Mouse (Mus musculus): ENCODE data around the gene Katnal1. TPM values are rescaled to one million over a fixed set of nuclear protein-coding genes. Genes with fewer than 3 reads are reported as not detected.

Gene Katnal1
- total RNA-seq (2018; cell fraction: chromatin; rRNA removed) = 10 to 100 TPM in 16 of 26 experiments, 1 to 10 TPM in 10; 1.5 to 34.9 (median 16.2) TPM
- total RNA-seq (2018; cell fraction: cytosol; rRNA removed) = 10 to 100 TPM in 1 of 26 experiments, 1 to 10 TPM in 25; 3.1 to 10.2 (median 8.0) TPM
- total RNA-seq (2018; cell fraction: nucleus; rRNA removed) = 10 to 100 TPM in 13 of 26 experiments, 1 to 10 TPM in 13; 3.0 to 22.7 (median 10.0) TPM
- polyA plus RNA-seq (2018) = 4.9 to 7.0 TPM (median 6.9 TPM) in 3 replicates

- Histone ChIP-seq H3K79me2 (ENCODE audit: inconsistent target) (no peaks in the 10 kb centered on the region), H3K27ac (no peak within 1 kb of the TSS), H3K4me3 (ENCODE audit: inconsistent target) (peak within 1 kb of the TSS; percentile 41), H3K36me3 (ENCODE audit: inconsistent target) (no peaks in the 10 kb centered on the region)
- 1% methylated on average over 16 of the region's 16 CpGs for WGBS (ENCODE audit: missing documents)
Measured at GRCm38 (mm10) chr5:148929116-148929449, at the start of gene Katnal1. Katnal1 (minus strand) TSS chr5:148929320.

DNA sequence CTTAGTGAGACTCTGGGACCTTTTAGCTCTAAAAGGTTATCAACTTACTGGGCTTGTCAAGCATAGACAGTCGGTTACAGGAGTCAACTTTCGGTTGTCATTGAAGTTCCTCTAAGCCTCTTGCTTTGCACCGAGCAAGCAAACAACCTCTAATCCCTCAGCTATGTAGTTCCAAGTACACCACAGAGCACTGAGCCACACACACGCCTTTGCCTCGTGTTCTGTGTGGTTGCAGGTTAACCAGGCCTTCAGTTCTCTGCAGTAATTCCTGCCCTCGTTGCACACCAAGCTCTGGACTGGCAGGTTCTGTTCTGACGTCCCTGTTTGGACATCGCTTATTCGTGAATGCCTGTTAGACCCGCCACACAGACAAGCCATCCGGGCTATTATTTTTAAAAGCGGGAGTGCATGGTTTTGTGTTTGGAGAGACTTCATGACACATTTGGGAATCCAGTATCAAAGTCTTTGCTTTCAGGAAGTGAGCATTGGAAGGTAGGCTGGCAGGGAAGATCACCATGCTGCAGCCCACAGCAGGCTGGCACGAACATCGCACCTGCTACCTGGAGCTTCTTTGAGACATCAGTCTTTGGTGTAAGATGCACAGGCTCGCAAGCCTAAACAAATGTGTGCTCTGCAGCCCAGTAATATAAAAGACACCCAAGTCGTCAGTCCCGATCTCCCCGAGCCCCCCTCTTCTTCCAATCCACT lies 49.5 kb upstream of the Katnal1 start:
- Histone ChIP-seq H3K4me3 (ENCODE audit: inconsistent target) (no peak overlapping the region), H3K36me3 (ENCODE audit: inconsistent target) (no peaks in the 10 kb centered on the region), H3K27ac (no peak overlapping the region), H3K79me2 (ENCODE audit: inconsistent target) (no peaks in the 10 kb centered on the region)
- 63% methylated on average over 17 of the region's 18 CpGs for whole genome bisulfite sequencing (ENCODE audit: missing documents)

DNA sequence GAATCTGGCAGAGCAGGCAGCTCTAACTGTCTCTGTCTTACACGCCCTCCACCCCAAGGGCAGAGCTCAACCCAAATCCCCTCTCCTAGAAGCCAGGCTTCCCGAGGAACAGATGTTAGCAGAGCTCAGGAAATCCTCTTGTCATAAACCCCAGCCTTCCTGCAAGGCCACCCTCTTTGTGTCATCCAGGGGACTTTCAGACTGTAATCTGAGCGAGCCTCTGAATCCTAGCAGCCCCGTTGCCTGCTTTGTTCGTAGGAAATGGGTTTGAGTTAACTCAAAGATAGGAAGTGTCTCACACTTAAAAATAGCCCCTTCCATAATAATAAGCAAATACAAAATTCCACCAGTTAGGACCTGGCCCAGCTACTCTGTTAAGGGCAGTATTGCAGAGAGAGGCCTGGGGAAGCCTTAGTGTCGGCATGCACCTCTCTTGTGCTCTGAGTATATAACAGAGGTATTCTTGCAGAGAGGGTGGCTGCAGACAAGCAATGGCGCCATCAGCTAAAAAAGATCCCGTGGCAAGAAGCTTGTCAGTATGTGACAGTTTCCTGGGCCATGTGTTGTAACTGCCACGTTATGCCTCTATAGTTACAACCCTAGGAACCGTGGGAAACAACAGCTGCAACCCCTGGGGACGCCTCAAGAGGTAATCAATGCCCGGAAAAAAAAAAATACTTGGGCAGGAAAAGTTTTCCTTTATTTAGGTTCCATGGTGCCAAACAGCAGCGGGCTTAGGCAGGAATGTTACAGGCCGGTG lies 48.8 kb upstream of the Katnal1 start:
- no peak overlapping the region for H3K27ac ChIP-seq
- no peaks in the 10 kb centered on the region for H3K79me2 ChIP-seq (ENCODE audit: inconsistent target)
- no peak overlapping the region for H3K4me3 ChIP-seq (ENCODE audit: inconsistent target)
- H3K36me3 ChIP-seq (ENCODE audit: inconsistent target) = no peaks in the 10 kb centered on the region
- WGBS (ENCODE audit: missing documents) = 43% methylated on average over 14 of the region's 14 CpGs

DNA sequence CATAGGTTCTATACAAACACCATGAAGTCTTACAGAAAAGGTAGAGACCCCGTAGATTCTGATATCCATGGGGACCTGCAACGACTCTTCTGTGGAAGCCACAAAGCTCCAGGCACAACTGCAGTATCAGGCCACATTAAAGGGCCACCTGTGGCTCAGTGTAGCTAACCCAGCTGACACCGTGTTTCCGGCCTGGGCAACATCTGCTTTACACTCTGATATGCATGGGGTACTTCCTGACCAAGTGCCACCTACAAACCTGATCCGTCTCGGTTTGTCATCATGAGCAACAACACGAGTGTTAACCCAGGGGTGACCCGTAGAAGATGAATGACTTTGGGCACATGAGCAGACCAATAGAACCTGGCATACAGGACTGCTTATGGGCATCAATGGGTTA lies 47.8 kb upstream of the Katnal1 start:
- Histone ChIP-seq H3K36me3 (ENCODE audit: inconsistent target) (no peaks in the 10 kb centered on the region), H3K4me3 (ENCODE audit: inconsistent target) (no peak overlapping the region), H3K27ac (no peak overlapping the region), H3K79me2 (ENCODE audit: inconsistent target) (no peaks in the 10 kb centered on the region)
- 76% methylated on average over 8 of the region's 8 CpGs for WGBS (ENCODE audit: missing documents)

DNA sequence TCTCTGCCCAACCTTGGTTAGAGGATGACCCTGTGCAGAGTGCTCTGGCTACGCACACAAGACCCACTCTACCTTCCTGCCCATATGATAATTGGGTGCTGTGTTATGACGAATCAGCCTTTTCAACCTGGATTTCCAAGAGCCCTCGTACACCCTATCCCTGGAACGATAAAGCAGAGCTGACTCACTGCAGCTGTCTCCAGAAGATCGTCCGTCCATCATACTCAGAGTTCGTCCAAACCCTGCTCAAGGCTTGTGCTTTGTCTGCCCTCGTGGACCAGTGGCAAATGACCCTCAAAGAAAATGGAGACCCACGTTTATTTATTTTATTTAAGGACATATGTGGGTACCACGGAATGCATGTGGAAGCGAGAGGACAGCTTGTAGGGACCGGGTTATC lies 45.9 kb upstream of the Katnal1 start:
- Histone ChIP-seq H3K36me3 (ENCODE audit: inconsistent target) (no peaks in the 10 kb centered on the region), H3K27ac (no peak overlapping the region), H3K79me2 (ENCODE audit: inconsistent target) (no peaks in the 10 kb centered on the region), H3K4me3 (ENCODE audit: inconsistent target) (no peak overlapping the region)
- WGBS (ENCODE audit: missing documents) = 95% methylated on average over 12 of the region's 12 CpGs

GRCm38 (mm10) chr5:148973019-148973668 lies 44.0 kb upstream of the Katnal1 start:
- H3K27ac ChIP-seq = no peak overlapping the region
- H3K4me3 ChIP-seq (ENCODE audit: inconsistent target) = no peak overlapping the region
- 56% methylated on average over 6 of the region's 6 CpGs for WGBS (ENCODE audit: missing documents)
- H3K36me3 ChIP-seq (ENCODE audit: inconsistent target) = no peaks in the 10 kb centered on the region
- H3K79me2 ChIP-seq (ENCODE audit: inconsistent target) = no peaks in the 10 kb centered on the region

- 94% methylated on average over 8 of the region's 8 CpGs for WGBS (ENCODE audit: missing documents)
- H3K27ac ChIP-seq = no peak overlapping the region
- no peaks in the 10 kb centered on the region for H3K79me2 ChIP-seq (ENCODE audit: inconsistent target)
Measured at GRCm38 (mm10) chr5:148972167-148972566, 43.0 kb upstream of the Katnal1 start.

DNA sequence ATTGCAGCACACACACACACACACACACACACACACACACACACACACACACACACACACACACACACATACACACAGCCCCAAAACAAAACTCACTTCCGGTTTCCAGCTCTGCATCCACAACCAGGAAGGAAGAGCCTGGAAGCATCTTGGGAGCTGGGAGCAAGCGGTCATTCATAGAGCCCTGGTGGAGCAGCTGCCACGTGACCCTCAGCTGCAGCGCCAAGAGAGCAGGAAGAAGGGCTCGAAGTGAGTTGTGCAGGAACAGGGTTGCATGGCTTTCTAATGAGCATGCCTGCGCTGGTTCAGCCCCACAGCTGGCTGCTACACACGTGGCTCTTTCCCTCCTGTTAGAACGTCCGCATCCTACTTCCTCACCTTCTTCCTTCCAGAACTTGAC lies 40.5 kb upstream of the Katnal1 start:
- Histone ChIP-seq H3K79me2 (ENCODE audit: inconsistent target) (no peaks in the 10 kb centered on the region), H3K4me3 (ENCODE audit: inconsistent target) (no peak overlapping the region), H3K36me3 (ENCODE audit: inconsistent target) (no peaks in the 10 kb centered on the region), H3K27ac (no peak overlapping the region)
- WGBS (ENCODE audit: missing documents) = 27% methylated on average over 9 of the region's 9 CpGs

More at GRCm38 (mm10) chr5:148972167-148972566, 43.0 kb upstream of the Katnal1 start:
- Histone ChIP-seq H3K4me3 (ENCODE audit: inconsistent target) (no peak overlapping the region), H3K36me3 (ENCODE audit: inconsistent target) (no peaks in the 10 kb centered on the region)

- WGBS (ENCODE audit: missing documents) = 76% methylated on average over 7 of the region's 7 CpGs
- Histone ChIP-seq H3K36me3 (ENCODE audit: inconsistent target) (no peaks in the 10 kb centered on the region), H3K27ac (no peak overlapping the region), H3K4me3 (ENCODE audit: inconsistent target) (no peak overlapping the region), H3K79me2 (ENCODE audit: inconsistent target) (no peaks in the 10 kb centered on the region)
Measured at GRCm38 (mm10) chr5:148968958-148969576, 39.9 kb upstream of the Katnal1 start.

DNA sequence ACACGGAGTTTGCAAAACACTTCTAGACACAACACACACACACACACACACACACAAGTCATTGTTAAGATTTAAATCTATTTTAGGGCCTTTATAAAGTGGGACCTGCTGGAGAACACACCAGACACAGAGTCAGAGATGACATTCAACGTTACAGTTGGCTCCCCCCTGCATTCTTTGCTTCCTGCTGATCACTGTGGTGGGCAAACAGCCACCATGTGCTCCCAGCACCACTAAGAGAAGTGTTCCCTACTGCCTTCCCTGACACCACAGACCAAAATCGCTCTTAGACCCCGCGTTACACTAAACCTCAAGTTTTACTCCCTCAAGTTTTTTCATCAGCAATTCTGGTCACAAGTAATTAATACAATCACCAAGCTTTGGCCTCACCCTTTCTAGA lies 39.1 kb upstream of the Katnal1 start:
- Histone ChIP-seq H3K4me3 (ENCODE audit: inconsistent target) (no peak overlapping the region), H3K79me2 (ENCODE audit: inconsistent target) (no peaks in the 10 kb centered on the region), H3K36me3 (ENCODE audit: inconsistent target) (no peaks in the 10 kb centered on the region), H3K27ac (no peak overlapping the region)
- whole genome bisulfite sequencing (ENCODE audit: missing documents) = 33% methylated on average over 5 of the region's 5 CpGs

GRCm38 (mm10) chr5:148966395-148966794 lies 37.3 kb upstream of the Katnal1 start:
- Histone ChIP-seq H3K79me2 (ENCODE audit: inconsistent target) (no peaks in the 10 kb centered on the region), H3K27ac (no peak overlapping the region), H3K4me3 (ENCODE audit: inconsistent target) (no peak overlapping the region), H3K36me3 (ENCODE audit: inconsistent target) (no peaks in the 10 kb centered on the region)
- WGBS (ENCODE audit: missing documents) = 96% methylated on average over 6 of the region's 6 CpGs

DNA sequence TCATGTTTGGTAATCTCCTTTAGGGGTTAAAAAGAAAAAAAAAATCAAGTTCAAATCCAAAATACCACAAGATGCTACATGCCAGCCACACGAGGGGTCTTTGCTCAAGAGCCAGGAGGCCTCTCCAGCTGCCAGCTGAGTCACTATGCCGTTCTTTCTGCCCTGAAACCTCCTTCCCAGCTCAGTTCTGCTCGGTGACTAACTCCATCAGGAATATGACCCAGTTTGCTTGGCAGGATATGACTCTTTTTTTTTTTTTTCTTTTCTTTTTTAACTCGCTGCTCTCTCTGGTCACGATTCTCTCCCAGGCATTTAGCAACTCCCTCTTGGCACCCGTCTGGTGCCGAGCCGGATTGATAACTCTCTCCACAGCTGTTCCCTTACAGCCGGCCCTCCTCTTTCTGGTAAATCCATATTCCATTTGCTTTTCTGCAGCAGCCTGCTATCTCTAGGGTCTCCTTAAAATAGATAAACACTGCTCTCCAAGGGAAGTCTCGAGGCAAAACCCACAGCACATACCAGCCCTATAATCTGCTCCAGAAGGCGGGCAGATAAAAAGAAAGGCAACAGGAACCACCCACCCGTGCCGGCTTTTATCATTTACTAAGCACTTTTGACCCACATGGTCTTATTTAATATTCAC lies 36.7 kb upstream of the Katnal1 start:
- 80% methylated on average over 12 of the region's 13 CpGs for WGBS (ENCODE audit: missing documents)
- no peaks in the 10 kb centered on the region for H3K79me2 ChIP-seq (ENCODE audit: inconsistent target)
- H3K27ac ChIP-seq = no peak overlapping the region
- no peak overlapping the region for H3K4me3 ChIP-seq (ENCODE audit: inconsistent target)
- no peaks in the 10 kb centered on the region for H3K36me3 ChIP-seq (ENCODE audit: inconsistent target)

DNA sequence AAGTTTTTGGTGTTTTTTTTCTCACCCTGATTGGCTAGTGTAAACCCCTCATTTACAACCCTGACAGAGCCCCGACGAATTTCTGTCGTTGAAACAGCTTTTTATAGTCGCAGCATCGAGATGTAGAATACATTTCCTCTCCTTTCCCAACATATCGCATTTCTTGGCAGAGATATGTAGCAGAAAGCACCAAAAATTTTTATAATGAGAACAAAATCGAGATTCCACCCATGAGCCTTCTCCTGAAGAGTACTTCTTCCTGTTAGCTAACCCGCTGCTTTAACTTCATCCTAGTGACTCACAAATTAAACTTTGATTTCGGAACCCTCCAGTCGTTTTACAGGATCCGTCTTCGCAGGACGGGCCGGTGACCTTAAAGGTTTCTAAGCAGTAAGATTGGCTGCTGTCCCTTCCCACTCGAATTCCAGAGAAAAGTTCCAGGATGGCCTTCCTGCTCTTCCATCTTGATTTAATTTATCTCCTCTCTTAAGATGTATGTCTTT lies 36.0 kb upstream of the Katnal1 start:
- no peak overlapping the region for H3K4me3 ChIP-seq (ENCODE audit: inconsistent target)
- no peaks in the 10 kb centered on the region for H3K79me2 ChIP-seq (ENCODE audit: inconsistent target)
- no peaks in the 10 kb centered on the region for H3K36me3 ChIP-seq (ENCODE audit: inconsistent target)
- no peak overlapping the region for H3K27ac ChIP-seq
- WGBS (ENCODE audit: missing documents) = 87% methylated on average over 15 of the region's 15 CpGs

DNA sequence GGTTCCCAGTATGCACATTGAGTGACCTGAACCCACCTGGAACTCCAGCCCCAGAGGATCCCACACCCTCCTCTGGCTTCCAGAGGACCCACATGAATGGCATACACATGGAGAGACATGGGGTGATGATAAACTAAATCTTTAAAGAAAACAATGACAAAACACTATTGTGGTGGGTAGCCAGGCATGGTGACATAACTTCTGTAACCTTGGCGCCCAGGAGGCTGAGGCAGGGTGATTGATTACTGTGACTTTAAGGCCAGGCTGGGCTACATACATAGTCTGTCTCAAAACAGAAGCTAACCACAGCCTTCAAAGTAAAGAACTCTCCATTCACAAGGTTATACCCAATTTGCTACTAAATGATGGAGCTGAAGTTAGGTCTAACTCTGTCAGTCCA lies 35.1 kb upstream of the Katnal1 start:
- Histone ChIP-seq H3K79me2 (ENCODE audit: inconsistent target) (no peaks in the 10 kb centered on the region), H3K27ac (no peak overlapping the region), H3K36me3 (ENCODE audit: inconsistent target) (no peaks in the 10 kb centered on the region), H3K4me3 (ENCODE audit: inconsistent target) (no peak overlapping the region)
- WGBS (ENCODE audit: missing documents) = 78% methylated on average over 1 of the region's 1 CpGs

All from macrophage (primary cell).